Mouse (Mus musculus) heart, adult 18-20 months (tissue): ENCODE results near the gene Cand1. TPM values are rescaled to one million over a fixed set of nuclear protein-coding genes. Genes with fewer than 3 reads are reported as not detected.
A peak's percentile ranks its signal among the peaks of the same experiment; 100 is the strongest.

Experiments
- DNase-seq, 2 experiments: peaks; one replicate each; pipeline ENCODE4 v3.0.0; 2021 to 2022; ENCODE audit warnings: mixed read lengths in 1 of 2
- long read RNA-seq, 2 experiments: library from polyadenylated mRNA; stranded (forward); transcript quantifications; one replicate each; pipeline ENCODE4 v2.0.0; 2021
- total RNA-seq, 2 experiments: library from RNA; stranded (reverse); gene quantifications; 2 replicates each; pipeline ENCODE4 v1.2.3; 2021

Cand1 gene
- total RNA-seq: 10 to 100 TPM; 35.8 to 48.5 TPM
- long read RNA-seq, experiment 1, full-length matches to known transcripts: 15 of 25 reads
- long read RNA-seq, experiment 1, partial matches to known transcripts: 7 of 25 reads
- long read RNA-seq, experiment 1, other reads (novel, unspliced or antisense): 3 of 25 reads
- long read RNA-seq, experiment 2, full-length matches to known transcripts: 6 of 10 reads
- long read RNA-seq, experiment 2, partial matches to known transcripts: 1 of 10 reads
- long read RNA-seq, experiment 2, other reads (novel, unspliced or antisense): 3 of 10 reads

DNA sequence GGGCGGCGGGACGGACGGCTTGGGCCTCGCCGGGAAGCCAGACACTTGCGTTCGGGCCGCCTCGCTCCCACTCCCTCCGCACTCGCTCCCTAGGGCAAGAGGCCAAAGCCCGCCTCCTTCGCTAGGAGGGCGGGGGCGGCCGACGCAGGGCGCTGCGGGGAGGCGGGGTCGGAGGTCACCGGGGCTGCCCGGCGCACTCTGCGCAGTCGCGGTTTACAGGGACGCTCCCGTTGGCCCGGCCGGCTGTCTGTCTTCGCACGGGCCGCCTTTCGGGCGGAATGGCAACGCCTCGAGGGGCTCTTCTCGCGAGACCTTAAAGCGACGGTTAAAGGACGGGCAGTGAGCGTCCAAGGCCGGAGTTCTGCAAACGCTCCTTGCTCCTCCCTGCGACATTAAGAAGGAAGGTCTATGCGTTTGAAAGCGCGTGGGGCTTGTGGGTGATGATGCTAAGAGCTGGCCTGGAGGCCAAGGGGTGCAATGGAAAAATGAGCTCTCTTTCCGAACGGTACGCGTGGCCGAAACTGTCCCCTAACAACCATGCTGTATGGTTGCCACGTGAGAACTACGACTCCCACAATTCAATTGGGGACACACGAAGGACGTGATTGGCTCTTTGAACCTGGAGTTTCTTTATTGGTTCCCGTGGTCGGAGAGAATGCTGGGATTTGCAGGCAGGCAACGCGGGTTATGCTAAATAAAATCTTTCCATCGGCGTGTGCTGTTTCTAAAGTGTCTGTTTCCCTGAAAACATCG is at the start of gene Cand1:
TSS of gene Cand1 (minus strand) at position 87 of the 753 bp plus-strand sequence.
- DNase-seq: peak; percentile 99 to 100

GRCm38 (mm10) chr10:119278871-119279270 is 39.0 kb upstream of the Cand1 start:
- no peak for DNase-seq

GRCm38 (mm10) chr10:119274333-119274732 is 34.5 kb upstream of the Cand1 start:
- DNase-seq: no peak

- no peak for DNase-seq
Observed at GRCm38 (mm10) chr10:119272536-119272935, 32.7 kb upstream of the Cand1 start.

GRCm38 (mm10) chr10:119272005-119272404 is 32.1 kb upstream of the Cand1 start:
- DNase-seq: no peak

DNA sequence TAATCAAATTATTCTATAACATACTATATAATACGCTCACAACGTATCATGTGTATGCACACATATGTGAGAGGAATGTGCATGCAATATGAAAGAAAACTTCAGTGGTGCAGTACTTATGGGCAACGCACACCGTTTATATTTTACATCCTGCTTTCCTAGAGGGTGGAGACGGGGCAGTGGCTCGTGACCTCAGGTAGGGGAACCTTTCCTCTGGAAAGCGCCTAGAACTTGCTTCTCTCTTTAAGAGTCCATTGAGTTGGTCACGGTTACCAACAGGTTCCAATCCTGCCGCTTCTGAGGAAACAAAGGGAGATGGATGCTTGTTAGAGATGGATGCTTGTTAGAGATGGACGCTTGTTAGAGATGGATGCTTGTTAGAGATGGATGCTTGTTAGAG is 31.2 kb upstream of the Cand1 start:
- DNase-seq: no peak

- no peak for DNase-seq
Observed at GRCm38 (mm10) chr10:119270384-119270985, 30.6 kb upstream of the Cand1 start.

DNA sequence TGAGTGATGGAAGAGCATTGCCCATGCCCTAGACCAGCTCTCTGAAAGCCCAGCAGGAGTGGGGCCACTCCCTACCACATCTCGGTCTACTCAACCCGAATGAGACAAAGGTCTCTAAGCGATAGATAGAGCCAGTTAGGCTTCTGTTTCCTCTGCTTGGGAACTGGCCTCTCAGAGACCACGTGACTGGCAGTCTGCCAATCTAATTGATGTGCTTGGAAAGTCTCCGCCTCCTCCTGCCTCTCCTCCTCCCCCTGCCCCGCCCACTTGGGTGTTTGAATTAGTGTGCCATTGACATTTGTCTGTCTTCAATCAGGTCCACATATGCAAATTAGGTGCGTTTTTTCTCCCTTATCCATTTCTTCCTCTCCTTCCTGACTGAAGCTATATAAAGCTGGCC is 24.9 kb upstream of the Cand1 start:
- DNase-seq: no peak

DNA sequence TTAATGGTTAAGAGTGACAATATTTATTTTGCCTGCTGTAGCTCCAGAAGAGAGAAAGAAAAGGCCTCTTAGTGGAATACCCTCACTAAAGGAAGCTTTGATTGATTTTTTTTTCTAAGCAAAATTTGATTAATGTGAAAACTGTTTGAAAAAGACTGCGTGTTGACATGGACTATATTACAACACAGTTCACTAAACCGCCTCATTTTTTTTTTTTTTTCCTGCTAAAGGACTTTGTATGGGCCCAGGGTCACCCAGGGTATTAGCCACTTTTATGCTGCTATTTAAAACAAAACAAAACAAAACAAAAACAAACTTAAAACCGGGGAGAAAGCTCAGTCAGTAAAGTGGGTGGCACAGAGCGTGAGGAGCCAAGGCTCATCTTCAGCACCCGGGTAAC is 23.0 kb upstream of the Cand1 start:
- DNase-seq: no peak

- DNase-seq: no peak
Observed at GRCm38 (mm10) chr10:119257876-119258275, 18.0 kb upstream of the Cand1 start.

DNA sequence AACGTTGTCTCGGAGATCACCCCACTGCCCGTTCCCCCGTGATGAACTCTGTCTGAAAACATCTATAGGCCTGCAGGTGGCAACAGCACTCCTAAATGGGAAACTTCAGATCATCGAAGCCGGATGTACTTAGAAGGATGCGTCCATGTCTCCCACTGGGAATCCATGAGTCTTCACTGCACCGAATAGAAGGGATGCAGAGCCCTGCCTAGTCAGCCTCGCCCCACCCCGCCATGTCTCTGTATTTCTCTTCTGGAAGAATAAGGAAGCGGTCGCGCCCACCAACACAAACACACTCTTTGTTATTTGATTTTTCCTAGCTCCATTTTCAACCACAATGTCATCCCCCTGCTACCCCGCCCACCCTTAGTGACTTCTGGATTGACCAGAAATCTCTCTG is 4.3 kb upstream of the Cand1 start:
- DNase-seq: no peak

GRCm38 (mm10) chr10:119240722-119241089 is 851 bp upstream of the Cand1 start:
- DNase-seq: peak in 1 of 2 experiments; percentile 72

DNA sequence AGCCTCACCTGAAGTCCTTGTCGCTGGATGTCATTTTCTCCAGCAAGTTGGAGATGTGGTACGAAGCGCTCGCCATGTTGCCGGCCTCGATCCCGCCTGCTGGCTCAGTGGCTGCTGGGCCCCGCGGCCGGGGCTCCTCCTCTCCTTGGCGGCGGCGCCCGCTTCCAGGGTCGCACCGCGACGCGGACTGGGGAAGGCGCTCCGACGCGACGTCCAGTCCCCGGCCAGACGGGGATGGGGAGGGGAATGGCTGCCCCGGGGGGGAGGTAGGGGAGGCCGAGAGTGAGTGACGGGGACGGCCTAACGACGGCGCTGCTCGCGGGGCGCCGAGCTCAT is 254 bp downstream of the Cand1 start:
- DNase-seq: no peak

DNA sequence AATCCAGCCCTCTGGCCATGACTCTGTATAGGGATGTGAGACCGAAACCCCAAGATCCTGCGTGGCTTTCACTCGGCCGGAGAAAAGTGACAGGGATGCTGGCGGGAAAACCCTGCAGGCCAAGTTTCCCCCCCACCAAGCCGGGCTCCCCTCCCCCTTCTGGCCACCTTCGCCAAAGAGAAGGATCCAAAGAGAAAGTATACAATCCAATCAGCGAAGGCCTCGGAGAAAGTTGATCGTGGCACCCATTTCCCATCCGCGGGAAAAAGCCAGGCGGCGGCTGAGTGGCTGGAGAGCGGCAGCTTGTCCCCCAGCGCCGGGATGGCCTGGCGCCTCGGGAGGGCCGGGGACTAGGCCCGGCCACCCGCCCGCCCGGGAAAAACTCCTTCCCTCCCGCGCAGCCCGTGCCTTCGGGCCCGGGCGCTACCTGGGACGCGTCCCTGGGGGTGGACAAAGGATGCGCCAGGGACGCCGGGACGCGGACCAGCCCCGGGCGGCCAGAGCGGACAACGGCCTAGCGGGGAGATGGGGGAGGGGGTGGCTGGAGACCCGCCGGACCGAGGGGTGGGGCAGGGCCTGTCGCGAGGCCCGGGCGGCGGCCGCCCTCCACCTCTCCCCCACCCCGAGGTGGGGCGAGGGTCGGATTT is 747 bp downstream of the Cand1 start:
- DNase-seq: peak; percentile 45 to 57

DNA sequence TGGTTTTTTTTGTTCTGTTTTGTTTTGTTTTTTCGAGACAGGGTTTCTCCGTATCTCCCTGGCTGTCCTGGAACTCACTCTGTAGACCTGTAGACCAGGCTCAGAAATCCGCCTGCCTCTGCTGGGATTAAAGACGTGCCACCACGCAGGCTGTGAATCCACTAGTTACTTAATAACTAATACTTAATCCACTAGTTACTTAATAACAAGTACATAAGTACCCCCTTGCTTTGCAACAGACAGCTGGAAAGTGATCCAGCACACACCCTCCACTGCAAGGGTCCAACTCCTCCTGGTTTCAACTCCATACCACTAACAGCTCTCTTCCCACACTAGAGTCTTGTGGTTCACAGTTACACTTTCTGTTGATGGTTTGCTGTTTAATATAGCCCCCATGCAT is 8.3 kb downstream of the Cand1 start:
- DNase-seq: no peak

DNA sequence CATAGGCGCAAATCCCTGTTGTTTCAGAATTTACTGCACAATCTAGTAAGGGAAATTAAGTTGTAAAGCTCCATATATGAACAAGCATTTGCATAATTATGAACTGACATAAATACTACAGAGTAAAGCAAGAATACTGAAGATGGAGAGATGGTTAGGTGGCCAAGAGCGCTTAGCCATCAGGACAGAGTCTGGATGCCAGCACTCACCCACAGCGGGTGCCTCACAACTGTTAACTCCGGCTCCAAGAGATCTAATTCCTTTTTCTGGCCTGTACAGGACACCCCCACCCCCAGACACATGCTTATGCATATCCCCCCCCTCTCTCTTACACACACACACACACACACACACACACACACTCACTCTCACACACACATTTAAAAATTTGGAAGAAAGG is 9.2 kb downstream of the Cand1 start:
- DNase-seq: no peak

DNA sequence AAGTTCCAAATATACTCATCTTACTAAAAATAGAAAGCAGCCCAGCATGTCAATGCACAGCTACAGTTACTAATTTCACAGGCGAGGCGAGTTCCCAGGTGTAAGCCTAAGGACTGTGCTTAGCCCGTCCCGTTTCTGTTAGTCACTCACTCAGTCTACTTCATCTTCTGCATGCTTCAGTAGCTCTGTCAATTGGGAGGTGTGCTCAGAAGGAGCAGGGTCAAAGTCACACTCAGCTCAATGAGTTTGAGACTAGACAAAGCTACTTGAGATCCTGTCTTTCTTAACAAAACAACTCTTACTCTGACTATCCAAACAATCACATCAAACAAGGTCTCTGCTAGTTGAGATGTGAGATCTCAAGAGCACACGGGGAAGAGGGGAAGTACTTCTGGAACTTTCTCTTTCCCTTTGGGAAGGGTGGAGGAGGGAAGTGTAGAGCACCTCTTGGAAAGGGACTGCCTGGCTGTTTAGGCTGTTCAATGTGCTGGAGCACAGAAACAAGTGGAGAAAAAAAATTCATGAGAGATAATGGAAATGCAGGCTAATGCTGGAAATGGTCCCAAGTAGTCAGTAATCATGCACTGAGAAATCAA is 9.7 kb downstream of the Cand1 start:
- DNase-seq: no peak

- no peak for DNase-seq
Observed at GRCm38 (mm10) chr10:119223686-119224085, 16.2 kb downstream of the Cand1 start.

- DNase-seq: no peak
Observed at GRCm38 (mm10) chr10:119221631-119222030, 18.2 kb downstream of the Cand1 start.

- no peak for DNase-seq
Observed at GRCm38 (mm10) chr10:119219415-119219814, 20.4 kb downstream of the Cand1 start.

DNA sequence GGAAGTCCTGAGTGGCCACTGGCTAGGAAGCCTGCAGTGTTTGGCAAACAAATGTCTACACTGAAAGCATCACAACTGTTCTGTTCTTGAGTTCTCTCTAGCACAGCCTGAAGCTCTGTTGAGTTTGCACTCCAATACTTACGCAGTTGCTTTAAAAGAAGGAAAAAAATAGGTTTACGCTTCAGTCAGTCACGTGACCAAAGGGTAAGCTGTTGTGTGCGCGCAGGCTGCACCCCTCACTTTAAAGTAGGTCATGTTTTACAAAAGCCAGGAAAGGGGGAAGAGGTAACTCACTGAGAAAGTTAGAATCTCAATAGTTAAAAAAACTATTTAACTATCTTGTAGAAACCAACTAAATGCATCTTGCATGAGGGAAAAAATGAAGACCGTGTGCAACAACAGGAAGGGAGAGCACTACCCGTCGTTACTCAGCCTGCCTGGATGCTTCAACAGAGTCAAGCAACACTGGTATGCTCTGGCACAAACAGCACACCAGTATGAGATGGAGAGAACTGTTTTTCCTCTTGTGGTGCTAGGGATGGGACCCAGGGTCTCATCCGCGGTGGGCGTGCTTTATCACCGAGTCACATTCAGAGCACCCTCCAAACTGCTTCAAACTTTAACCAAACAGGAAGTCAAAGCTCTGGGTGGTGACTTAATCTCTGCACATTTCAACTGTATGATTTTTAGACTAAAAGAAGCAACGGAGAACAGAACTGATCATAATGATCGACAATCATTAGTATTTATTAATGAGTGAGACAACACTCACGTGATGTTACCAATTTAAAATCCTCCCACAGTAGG is 21.4 kb downstream of the Cand1 start:
- no peak for DNase-seq

DNA sequence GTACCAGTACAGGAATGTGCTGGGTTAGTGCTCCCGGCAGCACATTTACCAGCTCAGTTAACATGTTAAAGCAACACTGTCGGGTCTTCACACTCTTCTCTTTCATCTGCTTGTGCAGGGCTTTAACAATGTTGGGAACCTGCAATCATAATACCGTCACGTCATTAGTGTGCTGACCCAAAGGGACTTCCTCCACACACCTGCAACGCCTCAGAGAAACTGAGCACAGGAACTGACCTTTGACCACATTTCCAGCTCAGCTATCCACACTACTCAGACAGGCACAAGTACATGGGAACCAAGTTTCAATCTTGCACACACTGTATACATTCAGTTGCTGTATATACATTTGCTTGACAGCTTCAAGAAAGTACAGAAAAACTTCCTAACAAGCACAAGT is 27.4 kb downstream of the Cand1 start:
- DNase-seq: no peak
